Mouse (Mus musculus): Measurements from ENCODE around the gene Ankrd2. TPM values are rescaled to one million over a fixed set of nuclear protein-coding genes. Genes with fewer than 3 reads are reported as not detected.

Gene Ankrd2
- total RNA-seq (2021) = not detected

DNA sequence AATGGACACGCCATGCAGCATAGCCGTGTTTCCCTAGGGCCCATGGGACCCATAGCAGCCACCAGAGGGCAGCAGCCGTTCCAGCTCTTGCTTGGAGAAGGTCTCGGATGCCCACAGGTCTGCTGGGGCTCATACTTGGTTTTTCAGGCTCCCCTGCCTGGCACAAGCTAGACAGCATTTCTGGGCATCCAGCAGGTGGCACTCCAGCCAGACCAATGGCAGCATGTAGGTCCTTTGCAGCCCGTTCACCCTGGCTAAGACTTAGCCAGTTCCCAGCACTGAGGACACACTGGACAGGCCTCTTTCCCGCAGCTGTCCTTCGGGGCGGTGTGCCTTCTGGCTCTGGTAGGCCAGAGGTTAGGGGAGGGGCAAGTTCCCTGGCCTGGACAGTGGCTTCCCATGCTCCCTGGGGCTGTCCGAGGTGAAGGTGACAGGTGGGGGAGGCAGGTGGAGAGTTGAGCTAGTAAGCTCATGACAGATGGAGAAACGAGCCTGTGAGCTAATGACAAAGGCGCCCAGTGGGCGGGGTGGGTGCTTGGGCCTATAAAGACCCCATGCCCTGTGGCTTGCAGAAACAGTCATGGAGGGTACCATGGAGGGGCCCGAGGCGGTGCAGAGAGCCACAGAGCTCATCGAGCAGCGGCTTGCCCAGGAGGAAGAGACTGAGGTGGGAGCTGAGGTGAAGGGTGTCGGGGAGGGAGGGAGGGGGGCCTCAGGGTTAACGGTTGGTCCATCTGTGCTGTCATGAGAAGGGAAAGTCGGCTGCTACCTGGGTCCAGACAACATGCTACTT, at the start of gene Ankrd2:
Gene Ankrd2 (plus strand): TSS at position 545 of the 793 bp plus-strand sequence.
- intact Hi-C loops (cut with DNase I) = loop anchor here (2.0 to 5.0 kb wide), 3 partner anchors 33 to 131 kb away; no protein-coding TSS in a partner anchor
- DNase-seq (ENCODE audit: low spot score) = peak; percentile 56

DNA sequence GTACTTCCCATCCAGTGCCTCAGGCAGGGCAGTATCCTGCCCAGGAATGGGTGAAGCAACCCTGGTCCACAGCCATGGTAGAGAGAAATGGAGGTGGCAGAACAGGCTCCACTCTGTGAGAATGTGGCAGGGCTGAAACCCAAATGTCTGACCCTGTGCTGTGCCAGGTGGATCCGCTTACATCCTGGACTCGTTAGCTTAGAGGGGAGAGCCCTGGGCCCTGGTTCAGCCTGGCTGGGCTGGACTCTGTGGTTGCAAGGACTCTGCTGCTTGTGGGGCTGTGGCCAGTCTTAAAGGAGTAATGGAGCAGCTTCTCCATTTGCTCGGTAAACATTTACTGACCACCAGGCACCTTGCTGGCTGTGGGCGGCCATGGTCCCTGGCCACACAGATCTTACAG, 48.6 kb upstream of the Ankrd2 start:
- DNase-seq (ENCODE audit: low spot score) = no peak
- intact Hi-C loops (cut with DNase I) = loop anchor here (5.0 kb wide), 1 partner anchor 90 kb away; no protein-coding TSS in a partner anchor

DNA sequence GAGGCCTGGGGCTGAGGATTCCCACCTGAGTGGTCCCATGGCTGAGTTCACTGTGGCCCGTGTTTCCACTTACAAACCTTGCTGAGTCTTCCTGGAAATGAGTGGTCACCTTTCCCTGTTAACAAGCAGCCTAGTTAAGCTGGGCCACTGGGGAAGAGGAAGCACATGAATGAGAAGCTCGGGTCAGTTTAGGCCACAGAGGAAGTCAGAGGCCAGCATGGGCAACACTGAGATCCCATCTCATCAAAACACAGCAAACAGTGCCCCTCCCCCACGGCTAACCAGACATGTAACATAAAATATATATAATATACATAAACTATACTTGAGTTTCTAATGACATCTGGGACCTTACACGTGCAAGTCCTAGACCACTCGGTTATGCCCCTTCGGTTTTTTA, 46.0 kb upstream of the Ankrd2 start:
- no peak for DNase-seq (ENCODE audit: low spot score)
- intact Hi-C loops (cut with DNase I) = loop anchor here (5.0 kb wide), 1 partner anchor 87 kb away; no protein-coding TSS in a partner anchor

DNA sequence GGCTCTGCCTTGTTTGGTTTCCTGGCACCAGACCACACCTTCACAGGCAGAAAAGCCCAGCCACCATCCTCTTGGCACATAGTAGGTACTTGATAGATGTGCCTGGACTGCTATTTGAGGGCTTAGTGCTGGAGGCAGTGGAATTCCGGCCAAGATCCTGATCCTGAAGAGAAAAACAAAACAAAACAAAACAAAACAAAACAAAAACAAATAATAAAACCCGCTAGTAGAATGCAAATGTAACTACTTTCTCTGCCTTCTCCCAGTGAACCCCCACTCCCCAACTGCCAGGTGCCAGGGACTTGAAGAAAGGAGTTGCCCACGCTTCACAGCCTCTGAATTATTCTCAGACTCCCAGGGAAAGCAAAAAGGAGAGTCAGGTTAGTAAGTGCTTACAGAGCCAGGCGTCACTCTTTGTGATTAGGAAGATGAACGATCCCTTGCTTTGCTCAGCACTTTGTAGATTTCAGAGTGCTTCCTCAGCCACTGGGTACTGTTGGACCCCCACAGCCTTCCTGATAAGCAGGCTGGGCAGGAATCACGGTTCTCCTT, 43.8 kb upstream of the Ankrd2 start:
- no peak for DNase-seq (ENCODE audit: low spot score)
- intact Hi-C loops (cut with DNase I) = no loop called here

DNA sequence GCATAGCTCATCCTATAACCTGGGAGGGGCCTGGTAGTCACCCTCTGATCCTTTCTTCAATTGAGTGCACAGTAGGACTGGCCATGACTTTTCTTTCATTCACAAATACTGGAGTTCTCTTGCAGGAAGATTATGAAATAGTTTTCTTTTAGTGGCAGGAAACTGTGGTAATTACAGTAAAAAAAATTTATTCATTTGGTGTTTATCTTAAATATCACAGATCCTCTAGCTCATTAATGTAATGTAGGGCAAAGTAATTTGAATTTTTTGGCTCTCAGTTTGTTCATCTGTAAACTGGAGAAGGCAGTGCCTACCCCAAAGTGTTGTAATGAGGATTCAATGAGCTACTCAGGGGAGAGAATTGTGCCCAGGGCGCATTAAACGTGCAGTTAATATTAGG, 42.8 kb upstream of the Ankrd2 start:
- DNase-seq (ENCODE audit: low spot score) = no peak
- intact Hi-C loops (cut with DNase I) = no loop called here

DNA sequence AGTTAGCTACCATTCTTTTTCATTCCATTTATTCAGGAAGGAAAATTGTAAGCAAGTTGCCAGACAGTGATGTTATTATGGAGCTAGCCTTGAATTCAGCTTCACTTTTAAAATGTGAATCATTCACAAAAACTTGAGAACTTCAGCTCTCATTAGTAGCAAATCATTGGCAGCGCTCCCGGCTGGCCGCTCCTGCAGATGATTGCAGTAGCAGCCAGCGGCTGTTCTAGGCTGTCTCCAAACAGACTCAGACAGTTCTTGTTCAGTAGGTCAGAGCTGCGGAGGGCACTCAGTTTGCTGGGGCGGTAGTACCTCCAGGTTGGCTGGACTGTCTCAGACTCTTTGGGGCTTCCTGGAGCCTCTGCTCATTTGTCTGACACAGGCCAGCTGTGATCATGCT, 42.3 kb upstream of the Ankrd2 start:
- intact Hi-C loops (cut with DNase I) = no loop called here
- peak; percentile 55 for DNase-seq (ENCODE audit: low spot score)

DNA sequence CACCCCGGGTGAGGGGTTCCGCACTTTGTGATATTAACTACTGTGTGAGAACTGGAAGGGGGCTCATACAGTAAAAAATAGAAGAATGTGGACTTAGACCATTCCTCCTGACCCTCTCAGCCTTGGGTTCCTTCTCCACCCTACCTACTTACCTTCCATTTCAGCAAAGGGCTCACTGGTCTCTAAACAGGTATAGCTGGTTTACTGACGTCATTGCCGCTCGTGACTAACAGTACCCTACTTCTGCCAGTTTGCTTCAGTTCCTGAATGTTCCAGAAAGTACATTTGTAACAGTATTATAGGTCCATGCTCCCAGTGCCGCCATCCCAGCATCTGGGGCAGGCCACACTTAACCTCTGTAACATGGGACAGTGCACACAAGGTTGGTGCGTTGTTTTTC, 41.8 kb upstream of the Ankrd2 start:
- intact Hi-C loops (cut with DNase I) = no loop called here
- no peak for DNase-seq (ENCODE audit: low spot score)

DNA sequence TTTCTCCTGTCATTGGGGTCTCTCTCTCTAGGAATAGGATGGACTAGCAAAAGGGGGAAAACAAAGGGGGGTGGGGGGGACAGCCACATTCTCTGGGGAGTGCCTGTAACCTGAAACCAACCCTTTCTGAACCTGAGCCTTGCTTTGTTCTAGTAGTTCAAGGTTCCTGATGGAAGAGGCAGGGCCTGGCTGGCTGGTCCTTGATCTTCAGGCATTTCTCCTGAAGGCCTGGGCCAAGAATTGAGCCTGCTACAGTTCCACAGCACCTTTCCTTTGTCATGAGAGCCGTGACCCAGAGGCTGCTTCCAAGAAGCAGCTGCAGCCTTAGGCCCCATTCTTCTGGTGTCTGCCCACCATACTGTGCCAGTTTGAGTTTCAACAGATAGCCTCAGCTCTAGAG, 40.3 kb upstream of the Ankrd2 start:
- no peak for DNase-seq (ENCODE audit: low spot score)

DNA sequence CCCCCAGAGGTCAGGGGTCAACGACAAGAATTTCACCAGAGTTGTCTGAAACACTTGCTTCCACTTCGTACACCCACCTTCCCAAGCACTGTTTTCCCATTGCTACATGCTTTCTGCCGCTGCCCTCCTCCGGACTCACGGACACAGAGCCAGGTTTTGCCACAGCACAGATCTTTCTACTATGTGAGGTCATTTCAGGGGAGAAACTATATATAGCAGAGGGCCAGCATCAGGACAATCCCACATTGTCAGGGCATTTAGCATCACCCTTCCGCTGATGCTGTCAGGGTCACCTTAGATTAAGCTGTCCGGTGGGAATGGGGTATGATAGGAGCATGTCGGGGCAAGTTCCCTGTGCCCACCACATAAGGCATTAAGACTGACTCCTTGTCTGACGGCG, 38.7 kb upstream of the Ankrd2 start:
- DNase-seq (ENCODE audit: low spot score) = no peak
- intact Hi-C loops (cut with DNase I) = no loop called here

More for the DNA sequence above, 40.3 kb upstream of the Ankrd2 start:
- intact Hi-C loops (cut with DNase I) = no loop called here

DNA sequence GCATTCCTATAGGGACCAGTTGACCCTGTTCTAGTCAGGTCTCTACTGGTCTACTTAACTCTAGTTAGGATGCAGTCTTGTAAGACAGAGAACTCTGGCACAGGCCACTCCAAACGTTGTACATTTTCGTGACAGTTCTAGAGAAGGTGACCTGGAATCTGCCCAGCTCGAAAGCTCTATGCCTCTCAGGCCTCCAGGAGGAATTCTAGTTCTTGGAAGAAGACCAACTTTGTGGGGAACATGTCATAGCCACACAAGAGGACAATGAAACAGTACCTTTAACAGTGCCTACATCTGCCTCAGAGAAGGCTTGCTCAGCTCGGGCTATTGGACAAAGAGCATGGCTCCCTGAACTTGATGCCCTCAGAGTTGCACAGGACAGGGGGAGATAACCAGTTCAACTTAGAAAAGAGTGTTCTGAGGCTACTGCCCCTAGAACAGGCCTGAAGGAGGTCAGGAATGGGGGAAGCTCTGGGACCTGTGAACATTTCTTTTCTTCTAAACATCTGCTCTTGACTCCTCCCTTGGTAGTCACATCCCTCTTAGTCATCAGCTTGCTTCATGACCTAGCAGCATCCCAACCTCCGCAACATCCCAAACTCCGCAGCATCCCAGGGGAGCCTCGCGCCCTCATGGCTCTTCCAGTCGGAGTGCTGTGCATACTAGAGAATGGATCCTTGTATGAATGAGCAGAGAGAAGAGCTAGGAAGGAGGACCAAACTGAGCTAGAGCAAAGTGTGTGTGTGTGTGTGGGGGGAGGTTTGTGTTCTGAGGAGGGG, 36.8 kb upstream of the Ankrd2 start:
- DNase-seq (ENCODE audit: low spot score) = no peak
- intact Hi-C loops (cut with DNase I) = loop anchor here (2.0 kb wide), 1 partner anchor 16 kb away; no protein-coding TSS in a partner anchor

DNA sequence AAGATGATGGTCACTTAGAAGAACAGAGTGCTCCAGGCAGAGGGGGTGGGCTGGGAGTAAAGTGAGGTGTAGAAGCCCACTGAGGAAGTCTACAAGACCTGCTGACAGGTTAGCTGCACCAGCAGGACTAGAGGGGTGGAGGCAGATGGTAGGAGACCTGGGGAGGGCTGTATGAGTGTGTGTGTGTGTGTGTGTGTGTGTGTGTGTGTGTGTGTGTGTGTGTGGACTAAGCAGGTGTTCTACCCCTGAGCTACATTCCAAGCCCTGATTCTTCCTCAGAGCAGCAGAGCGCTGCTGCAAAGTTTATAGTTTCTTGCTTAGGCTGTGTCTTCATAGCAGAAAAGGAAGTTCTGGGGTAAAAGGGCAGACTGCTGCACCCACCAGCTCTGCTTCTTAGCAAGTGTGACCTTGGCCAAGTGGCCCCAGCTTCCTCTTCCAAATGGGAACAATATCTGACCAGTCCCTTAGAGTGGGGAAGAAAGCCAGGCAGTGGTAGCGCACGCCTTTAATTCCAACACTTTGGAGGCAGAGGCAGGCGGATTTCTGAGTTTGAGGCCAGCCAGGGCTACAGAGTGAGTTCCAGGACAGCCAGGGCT, 36.0 kb upstream of the Ankrd2 start:
- intact Hi-C loops (cut with DNase I) = loop anchor here (2.0 kb wide), 1 partner anchor 17 kb away; no protein-coding TSS in a partner anchor
- DNase-seq (ENCODE audit: low spot score) = no peak

DNA sequence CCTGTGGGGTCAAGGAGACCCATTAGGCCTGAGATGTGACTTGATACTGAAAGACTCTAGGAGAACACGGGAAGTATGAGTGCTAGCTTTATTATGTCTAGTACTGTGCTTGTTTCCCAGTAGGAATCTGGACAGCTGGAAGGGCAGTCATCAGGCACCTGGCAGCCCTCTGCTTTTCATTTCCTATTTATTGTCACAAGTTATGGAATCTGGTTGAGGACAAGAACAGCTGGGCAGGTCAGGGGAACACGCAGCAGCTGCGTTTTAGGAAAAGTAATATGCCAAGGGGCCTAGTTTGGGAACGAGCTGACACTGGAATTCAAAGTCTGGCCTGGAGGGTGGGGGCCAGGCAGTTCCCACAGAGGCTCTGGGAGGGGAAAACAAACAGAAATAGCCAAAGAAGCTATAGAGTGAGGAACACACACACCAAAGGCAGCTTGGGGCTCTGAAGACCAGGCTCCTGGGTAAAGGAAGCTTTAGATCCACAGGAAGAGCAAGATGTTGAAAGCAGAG, 35.3 kb upstream of the Ankrd2 start:
- intact Hi-C loops (cut with DNase I) = no loop called here
- DNase-seq (ENCODE audit: low spot score) = no peak

DNA sequence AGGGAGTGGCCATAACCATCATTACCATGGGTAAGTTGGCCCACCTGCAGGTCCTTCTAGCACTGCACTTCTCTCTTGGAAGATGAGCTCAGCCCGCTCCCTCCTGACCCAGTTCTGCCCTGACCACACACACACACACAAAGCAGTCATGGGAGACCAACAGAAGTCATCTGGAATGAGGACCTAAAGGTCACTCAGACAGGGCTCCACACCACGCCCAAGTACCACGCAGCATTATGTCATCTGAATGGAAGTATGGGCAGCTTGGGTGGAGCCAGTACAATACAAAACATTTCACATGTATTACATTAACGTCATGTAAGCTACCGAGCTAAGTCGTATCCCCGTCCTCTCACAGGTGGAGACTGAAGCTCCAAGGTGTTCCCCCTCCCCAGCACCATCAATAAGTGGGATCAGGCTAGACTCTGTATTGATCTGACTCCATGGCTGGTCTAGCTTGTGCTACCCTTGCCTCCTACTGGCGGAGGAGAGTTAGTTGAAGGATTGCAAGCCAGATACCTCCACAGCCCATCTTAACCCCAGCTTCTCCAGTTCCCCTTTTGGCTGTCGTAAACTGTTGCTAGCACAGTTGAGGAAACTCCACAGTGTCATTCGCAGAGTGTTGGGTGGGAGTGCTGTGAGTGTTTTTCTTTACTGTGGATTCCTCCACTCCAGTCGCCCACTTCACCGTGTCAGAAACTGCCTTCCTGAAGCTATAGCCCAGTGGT, 34.4 kb upstream of the Ankrd2 start:
- intact Hi-C loops (cut with DNase I) = no loop called here
- no peak for DNase-seq (ENCODE audit: low spot score)

DNA sequence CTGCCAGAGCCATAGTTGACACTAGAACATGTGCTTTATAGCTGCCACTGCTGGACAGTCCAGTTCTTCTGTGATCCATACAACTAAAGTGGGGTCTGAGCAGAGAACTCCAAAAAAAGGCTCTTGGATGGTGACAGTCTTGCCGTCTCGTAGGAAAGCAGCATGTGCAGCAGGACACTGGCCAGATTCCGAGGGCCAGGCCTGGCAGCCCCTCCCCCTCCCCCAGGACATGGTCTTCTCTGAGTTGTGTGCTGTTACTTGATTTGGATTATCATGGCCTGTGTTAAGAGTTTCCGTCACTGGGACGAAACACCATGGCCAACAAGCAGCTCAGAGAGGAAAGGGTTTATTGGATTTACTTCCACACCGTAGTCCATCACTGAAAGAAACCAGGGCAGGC, 31.5 kb upstream of the Ankrd2 start:
- no peak for DNase-seq (ENCODE audit: low spot score)

DNA sequence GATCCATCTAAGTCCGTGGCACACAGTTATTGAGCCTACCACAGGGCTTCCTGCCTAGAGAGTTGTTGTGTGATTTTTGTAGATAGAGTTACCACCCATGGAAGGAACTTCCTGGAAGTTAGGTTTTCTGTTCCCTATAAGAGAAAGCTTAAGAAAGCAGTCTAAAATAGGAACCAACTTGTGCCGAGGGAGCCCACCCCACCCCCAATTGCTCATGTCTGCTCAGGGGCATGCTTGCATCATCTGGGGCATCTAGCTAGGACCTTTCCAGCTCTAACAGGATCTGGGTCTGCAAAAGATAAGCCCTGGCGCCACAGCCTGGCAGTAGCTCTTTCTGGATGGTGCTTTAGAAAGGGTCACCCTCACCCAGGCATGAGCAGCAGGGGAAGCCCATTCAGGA, 30.2 kb upstream of the Ankrd2 start:
- intact Hi-C loops (cut with DNase I) = no loop called here
- no peak for DNase-seq (ENCODE audit: low spot score)

More for the DNA sequence above, 31.5 kb upstream of the Ankrd2 start:
- intact Hi-C loops (cut with DNase I) = no loop called here

DNA sequence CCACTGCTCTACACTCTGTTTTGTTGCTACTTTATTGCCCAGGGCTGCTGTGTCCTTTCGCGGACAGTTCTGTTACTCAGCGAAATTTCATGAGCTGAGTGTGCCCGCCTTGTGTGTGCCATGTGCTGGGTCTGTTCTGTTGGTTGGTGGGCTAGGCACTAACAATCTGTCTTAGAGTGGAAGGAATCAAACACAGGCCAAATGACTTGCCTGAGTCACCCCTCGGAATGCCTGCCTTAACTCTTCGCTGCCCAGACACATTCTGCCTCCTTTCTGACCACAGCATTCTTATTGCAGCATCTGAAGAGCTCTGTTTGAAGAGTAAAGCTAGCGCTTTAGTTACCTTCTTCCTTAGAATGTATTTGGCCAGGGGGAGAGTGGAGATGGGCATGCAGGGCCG, 29.2 kb upstream of the Ankrd2 start:
- DNase-seq (ENCODE audit: low spot score) = no peak
- intact Hi-C loops (cut with DNase I) = no loop called here

DNA sequence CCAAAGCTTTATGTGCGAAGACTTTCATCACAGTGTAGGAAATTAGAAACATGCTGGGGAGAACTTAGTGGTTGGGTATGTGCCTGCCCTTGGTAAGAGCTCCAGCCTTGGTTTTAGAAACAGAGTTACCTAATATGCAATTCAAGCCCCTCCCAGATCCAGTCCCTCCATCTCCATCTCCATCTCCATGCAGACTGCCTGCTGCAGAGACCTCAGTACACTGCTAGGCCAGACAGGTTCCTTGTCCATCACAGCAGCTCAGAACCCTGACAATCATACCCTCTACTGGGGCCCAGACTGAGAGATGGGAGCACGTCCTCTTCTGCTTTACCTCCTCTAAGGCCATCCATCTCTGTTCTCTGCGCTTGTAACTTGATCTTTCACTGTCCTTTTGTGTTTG, 27.2 kb upstream of the Ankrd2 start:
- intact Hi-C loops (cut with DNase I) = no loop called here

DNA sequence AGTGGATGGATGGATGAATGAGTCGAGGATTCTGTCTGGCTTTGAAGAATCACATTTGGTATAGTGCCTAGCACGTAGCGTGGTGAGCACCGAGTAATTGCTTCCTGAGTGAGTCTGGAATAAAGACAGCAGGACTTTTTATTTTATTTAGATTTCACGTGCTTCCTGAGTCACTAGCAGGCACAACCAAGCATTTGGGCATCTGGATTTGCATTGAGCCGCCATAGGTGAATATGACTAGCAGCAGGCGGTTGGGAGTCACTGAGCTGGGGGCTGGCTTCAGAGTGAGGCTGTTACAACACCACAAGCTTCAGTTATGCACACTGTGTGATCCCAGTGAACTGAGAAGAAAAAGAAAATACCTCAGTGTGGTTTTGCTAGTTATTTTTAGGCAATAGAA, 26.7 kb upstream of the Ankrd2 start:
- no peak for DNase-seq (ENCODE audit: low spot score)
- intact Hi-C loops (cut with DNase I) = no loop called here

More for the DNA sequence above, 27.2 kb upstream of the Ankrd2 start:
- DNase-seq (ENCODE audit: low spot score) = no peak

DNA sequence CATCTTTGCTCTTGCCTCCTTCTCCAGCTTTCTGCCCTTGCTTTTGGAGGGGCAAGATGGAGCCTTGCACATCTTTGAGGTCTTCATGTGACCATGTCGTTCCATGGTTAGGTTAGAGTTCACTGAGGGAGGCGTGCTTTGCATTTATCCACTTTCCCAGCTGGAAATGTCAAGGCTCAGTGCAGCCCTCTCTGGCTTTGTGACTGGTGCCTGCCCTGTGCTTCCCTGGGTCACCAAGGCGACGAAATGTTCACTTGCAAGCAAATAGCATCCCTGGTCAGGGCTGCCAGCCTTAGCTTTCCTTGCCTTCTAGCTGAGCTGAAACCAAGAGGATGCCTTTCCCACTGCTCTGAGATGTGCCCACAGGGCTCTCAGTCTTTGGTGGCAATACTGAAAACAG, 25.4 kb upstream of the Ankrd2 start:
- intact Hi-C loops (cut with DNase I) = no loop called here
- no peak for DNase-seq (ENCODE audit: low spot score)

Measured in heart, postnatal 25 days (tissue).